Mouse (Mus musculus): ENCODE measurements at regions not wholly inside any gene's neighbourhood (a gene's known extent, or its start where the extent isn't known, plus 50 kb on each side); places are given as distances from the start of the nearest gene placed in this dataset.
A peak's percentile ranks its signal among the peaks of the same experiment; 100 is the strongest.

DNA sequence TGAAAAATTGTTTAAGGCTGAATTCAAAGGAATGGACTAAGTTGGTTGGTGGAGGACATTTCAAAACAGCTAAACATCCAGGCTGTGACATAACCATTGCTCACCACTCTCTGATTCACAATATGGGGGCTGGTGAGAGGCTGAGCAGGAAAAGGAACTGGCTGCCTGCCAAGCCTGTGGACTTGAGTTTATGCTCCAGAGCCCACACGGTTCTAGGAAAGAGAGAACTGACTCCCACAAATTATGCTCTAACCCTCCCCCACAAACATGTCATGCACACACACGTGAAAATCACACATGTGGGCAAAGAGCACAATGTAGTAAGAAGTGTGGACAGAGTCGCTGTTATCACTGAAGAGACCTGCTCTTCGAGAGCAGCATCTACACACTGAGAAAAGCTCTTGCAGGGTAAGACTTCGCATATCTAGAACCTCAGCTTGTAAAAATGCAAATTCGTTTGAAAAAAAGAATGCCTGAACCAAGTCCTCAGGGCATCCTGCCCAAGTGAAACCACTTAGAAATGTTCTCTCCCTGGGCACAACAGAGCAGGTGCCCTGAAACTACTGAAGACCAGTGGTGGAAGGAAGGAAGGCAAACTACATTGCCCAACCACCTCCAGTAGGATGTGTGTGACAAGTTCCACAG, 118.9 kb upstream of the Qrfpr start:
- H3K27ac ChIP-seq (ENCODE audit: low read depth, low read length) = no peak overlapping the region
- WGBS = 69% methylated on average over 6 of the region's 6 CpGs
- H3K4me1 ChIP-seq (ENCODE audit: control insufficient read depth, insufficient read depth, low read length) = no peaks in the 10 kb centered on the region
- no peak overlapping the region for H3K9ac ChIP-seq (ENCODE audit: low read length)
- H3K27me3 ChIP-seq (ENCODE audit: control insufficient read depth, insufficient read depth, low read length) = no peaks in the 10 kb centered on the region
- H3K4me2 ChIP-seq (ENCODE audit: low read depth) = no peak overlapping the region
- no peaks in the 10 kb centered on the region for H3K36me3 ChIP-seq (ENCODE audit: control insufficient read depth, insufficient read depth, low read length)
- no peak for ATAC-seq (ENCODE audit: insufficient read depth, low FRiP score, low TSS enrichment)
- no peaks in the 10 kb centered on the region for H3K9me3 ChIP-seq (ENCODE audit: control insufficient read depth, low read length)
- no peak overlapping the region for H3K4me3 ChIP-seq (ENCODE audit: low read depth, low read length)
- DNase-seq (ENCODE audit: low spot score) = no peak

DNA sequence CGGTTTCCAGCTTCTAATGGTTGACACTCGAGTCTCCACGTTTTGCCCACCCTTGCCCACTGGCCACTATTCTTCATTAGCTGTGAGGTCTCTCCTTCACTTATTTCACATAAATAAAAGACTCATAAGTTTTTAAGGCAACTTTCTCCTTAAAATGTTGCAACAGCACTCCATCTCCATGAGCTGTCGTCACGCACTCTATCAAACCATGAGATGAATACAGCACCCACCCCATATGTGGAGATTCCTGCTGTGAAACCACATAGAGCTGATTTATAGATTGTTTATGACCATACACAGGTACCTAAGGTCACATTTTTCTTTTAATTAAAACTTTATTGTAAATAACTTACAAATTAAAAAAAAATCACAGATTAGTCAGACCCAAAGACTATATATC, 117.5 kb upstream of the Qrfpr start:
- WGBS = 88% methylated on average over 5 of the region's 5 CpGs
- H3K27me3 ChIP-seq (ENCODE audit: control insufficient read depth, insufficient read depth, low read length) = no peaks in the 10 kb centered on the region
- H3K4me2 ChIP-seq (ENCODE audit: low read depth) = no peak overlapping the region
- no peak overlapping the region for H3K4me3 ChIP-seq (ENCODE audit: low read depth, low read length)
- H3K4me1 ChIP-seq (ENCODE audit: control insufficient read depth, insufficient read depth, low read length) = no peaks in the 10 kb centered on the region
- no peak overlapping the region for H3K9ac ChIP-seq (ENCODE audit: low read length)
- no peaks in the 10 kb centered on the region for H3K36me3 ChIP-seq (ENCODE audit: control insufficient read depth, insufficient read depth, low read length)
- H3K27ac ChIP-seq (ENCODE audit: low read depth, low read length) = no peak overlapping the region
- no peak for DNase-seq (ENCODE audit: low spot score)
- no peak for ATAC-seq (ENCODE audit: insufficient read depth, low FRiP score, low TSS enrichment)
- H3K9me3 ChIP-seq (ENCODE audit: control insufficient read depth, low read length) = no peaks in the 10 kb centered on the region

DNA sequence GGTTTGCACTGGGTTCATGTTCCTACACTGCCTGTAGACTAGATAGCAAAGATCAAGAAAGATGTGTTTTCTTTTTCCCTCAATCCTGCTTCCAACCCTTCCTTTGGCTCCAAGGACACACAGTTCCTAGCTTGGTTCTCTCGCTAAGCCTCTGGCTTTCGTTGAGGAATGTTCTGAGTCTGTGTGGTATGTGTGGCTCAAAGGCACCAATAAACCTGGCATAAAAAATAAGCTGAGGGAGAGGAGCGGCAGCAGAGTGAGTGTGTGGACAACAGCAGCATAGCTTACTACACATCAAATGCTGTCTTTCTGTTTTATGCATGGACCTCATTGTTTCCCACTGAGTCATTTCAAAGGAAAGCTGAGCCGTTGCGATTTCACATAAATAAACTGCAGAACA, 112.2 kb upstream of the Qrfpr start:
- Histone ChIP-seq H3K4me2 (ENCODE audit: low read depth) (no peak overlapping the region), H3K9me3 (ENCODE audit: control insufficient read depth, low read length) (no peaks in the 10 kb centered on the region), H3K27me3 (ENCODE audit: control insufficient read depth, insufficient read depth, low read length) (no peaks in the 10 kb centered on the region), H3K27ac (ENCODE audit: low read depth, low read length) (no peak overlapping the region), H3K9ac (ENCODE audit: low read length) (no peak overlapping the region), H3K4me3 (ENCODE audit: low read depth, low read length) (no peak overlapping the region), H3K36me3 (ENCODE audit: control insufficient read depth, insufficient read depth, low read length) (no peaks in the 10 kb centered on the region), H3K4me1 (ENCODE audit: control insufficient read depth, insufficient read depth, low read length) (no peaks in the 10 kb centered on the region)
- WGBS = 77% methylated on average over 5 of the region's 5 CpGs
- DNase-seq (ENCODE audit: low spot score) (no peak), ATAC-seq (ENCODE audit: insufficient read depth, low FRiP score, low TSS enrichment) (no peak)

DNA sequence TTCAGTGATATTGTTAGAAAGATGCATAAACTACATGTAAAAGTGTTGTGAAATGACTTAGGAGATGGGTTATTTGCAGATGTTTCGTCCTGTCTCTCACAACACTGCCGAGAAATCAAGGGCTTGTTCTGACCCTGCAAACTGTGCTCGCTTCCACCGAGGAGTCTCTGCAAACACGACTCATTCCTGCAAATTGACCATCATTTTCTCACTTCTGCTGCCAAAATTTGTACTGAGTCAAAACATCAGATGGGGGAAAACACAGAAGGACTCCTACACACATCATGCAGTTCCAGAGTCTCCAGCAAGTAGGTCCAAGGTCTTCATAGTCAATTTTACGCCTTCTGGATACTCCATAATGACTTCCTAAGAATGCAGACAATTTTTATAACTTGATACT, 109.9 kb upstream of the Qrfpr start:
- no peaks in the 10 kb centered on the region for H3K4me1 ChIP-seq (ENCODE audit: control insufficient read depth, insufficient read depth, low read length)
- H3K4me3 ChIP-seq (ENCODE audit: low read depth, low read length) = no peak overlapping the region
- H3K27ac ChIP-seq (ENCODE audit: low read depth, low read length) = no peak overlapping the region
- ATAC-seq (ENCODE audit: insufficient read depth, low FRiP score, low TSS enrichment) (no peak), DNase-seq (ENCODE audit: low spot score) (no peak)
- H3K36me3 ChIP-seq (ENCODE audit: control insufficient read depth, insufficient read depth, low read length) = no peaks in the 10 kb centered on the region
- no peak overlapping the region for H3K9ac ChIP-seq (ENCODE audit: low read length)
- WGBS = 88% methylated on average over 6 of the region's 6 CpGs
- no peak overlapping the region for H3K4me2 ChIP-seq (ENCODE audit: low read depth)
- H3K27me3 ChIP-seq (ENCODE audit: control insufficient read depth, insufficient read depth, low read length) = no peaks in the 10 kb centered on the region
- no peaks in the 10 kb centered on the region for H3K9me3 ChIP-seq (ENCODE audit: control insufficient read depth, low read length)

DNA sequence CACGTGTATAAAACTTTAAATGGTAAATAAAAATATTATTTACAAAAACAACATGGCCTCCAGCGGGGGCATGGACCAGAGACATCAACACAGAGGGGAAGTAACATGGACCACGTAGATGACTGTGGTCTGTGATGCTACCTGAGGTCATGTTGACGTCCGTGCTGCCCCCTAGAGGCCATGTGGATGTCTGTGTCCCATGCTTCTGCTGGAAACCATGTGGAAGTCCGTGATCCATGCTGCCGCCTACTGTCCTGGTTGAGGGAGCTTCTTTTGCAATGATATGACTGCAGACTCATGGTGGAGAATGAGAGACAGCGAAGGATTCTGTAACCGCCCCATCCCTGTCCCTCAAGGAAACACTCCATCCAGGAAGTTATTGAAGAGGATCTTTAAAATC, 108.5 kb upstream of the Qrfpr start:
- Histone ChIP-seq H3K27ac (ENCODE audit: low read depth, low read length) (no peak overlapping the region), H3K4me3 (ENCODE audit: low read depth, low read length) (no peak overlapping the region), H3K36me3 (ENCODE audit: control insufficient read depth, insufficient read depth, low read length) (no peaks in the 10 kb centered on the region), H3K4me2 (ENCODE audit: low read depth) (no peak overlapping the region), H3K9ac (ENCODE audit: low read length) (no peak overlapping the region), H3K4me1 (ENCODE audit: control insufficient read depth, insufficient read depth, low read length) (no peaks in the 10 kb centered on the region), H3K9me3 (ENCODE audit: control insufficient read depth, low read length) (no peaks in the 10 kb centered on the region), H3K27me3 (ENCODE audit: control insufficient read depth, insufficient read depth, low read length) (no peaks in the 10 kb centered on the region)
- 28% methylated on average over 9 of the region's 9 CpGs for WGBS
- ATAC-seq (ENCODE audit: insufficient read depth, low FRiP score, low TSS enrichment) (no peak), DNase-seq (ENCODE audit: low spot score) (peak; percentile 56)

DNA sequence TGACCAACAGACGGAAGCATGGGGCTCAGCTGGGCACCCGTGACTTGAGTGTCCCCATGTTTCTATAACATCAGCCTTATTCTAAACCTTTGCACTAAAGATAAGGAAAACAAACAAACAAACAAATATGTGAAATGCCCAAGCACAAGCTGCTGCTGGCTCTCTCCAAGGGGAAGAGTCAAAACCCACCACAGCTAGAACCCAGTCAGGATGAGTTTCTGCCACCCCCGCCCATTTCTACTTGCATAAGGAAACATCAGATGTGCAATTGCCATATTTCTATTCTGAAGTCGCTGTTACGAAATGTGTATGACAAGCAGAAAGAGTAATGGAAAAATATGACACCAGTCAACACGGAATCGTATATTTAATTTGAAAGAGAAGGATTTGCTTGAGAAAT, 107.5 kb upstream of the Qrfpr start:
- no peak overlapping the region for H3K9ac ChIP-seq (ENCODE audit: low read length)
- no peak overlapping the region for H3K4me3 ChIP-seq (ENCODE audit: low read depth, low read length)
- WGBS = 89% methylated on average over 7 of the region's 7 CpGs
- no peak overlapping the region for H3K4me2 ChIP-seq (ENCODE audit: low read depth)
- no peaks in the 10 kb centered on the region for H3K27me3 ChIP-seq (ENCODE audit: control insufficient read depth, insufficient read depth, low read length)
- no peak overlapping the region for H3K27ac ChIP-seq (ENCODE audit: low read depth, low read length)
- no peaks in the 10 kb centered on the region for H3K9me3 ChIP-seq (ENCODE audit: control insufficient read depth, low read length)
- no peaks in the 10 kb centered on the region for H3K36me3 ChIP-seq (ENCODE audit: control insufficient read depth, insufficient read depth, low read length)
- no peaks in the 10 kb centered on the region for H3K4me1 ChIP-seq (ENCODE audit: control insufficient read depth, insufficient read depth, low read length)
- no peak for ATAC-seq (ENCODE audit: insufficient read depth, low FRiP score, low TSS enrichment)
- DNase-seq (ENCODE audit: low spot score) = no peak

DNA sequence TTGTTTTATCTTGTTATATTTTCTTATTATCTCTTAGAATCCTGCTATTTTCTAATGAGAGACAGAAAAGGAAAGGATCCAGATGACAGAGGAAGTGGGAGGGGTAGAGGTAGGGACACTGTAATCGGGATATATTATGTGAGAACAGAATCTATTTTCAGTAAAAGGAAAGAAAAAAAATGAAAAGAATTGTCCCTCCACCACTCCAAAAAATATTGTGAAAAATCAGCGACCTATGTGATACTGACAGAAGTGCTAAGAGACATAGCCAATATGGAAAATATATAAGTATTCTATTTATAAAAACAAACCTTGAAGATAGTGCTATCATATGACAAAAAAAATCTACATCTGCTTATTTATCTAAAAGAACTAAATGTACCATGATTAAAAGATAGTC, 106.8 kb upstream of the Qrfpr start:
- Histone ChIP-seq H3K9ac (ENCODE audit: low read length) (no peak overlapping the region), H3K27me3 (ENCODE audit: control insufficient read depth, insufficient read depth, low read length) (no peaks in the 10 kb centered on the region), H3K4me3 (ENCODE audit: low read depth, low read length) (no peak overlapping the region), H3K4me2 (ENCODE audit: low read depth) (no peak overlapping the region), H3K27ac (ENCODE audit: low read depth, low read length) (no peak overlapping the region), H3K36me3 (ENCODE audit: control insufficient read depth, insufficient read depth, low read length) (no peaks in the 10 kb centered on the region), H3K9me3 (ENCODE audit: control insufficient read depth, low read length) (no peaks in the 10 kb centered on the region), H3K4me1 (ENCODE audit: control insufficient read depth, insufficient read depth, low read length) (no peaks in the 10 kb centered on the region)
- DNase-seq (ENCODE audit: low spot score) (no peak), ATAC-seq (ENCODE audit: insufficient read depth, low FRiP score, low TSS enrichment) (no peak)
- 81% methylated on average over 2 of the region's 2 CpGs for WGBS

DNA sequence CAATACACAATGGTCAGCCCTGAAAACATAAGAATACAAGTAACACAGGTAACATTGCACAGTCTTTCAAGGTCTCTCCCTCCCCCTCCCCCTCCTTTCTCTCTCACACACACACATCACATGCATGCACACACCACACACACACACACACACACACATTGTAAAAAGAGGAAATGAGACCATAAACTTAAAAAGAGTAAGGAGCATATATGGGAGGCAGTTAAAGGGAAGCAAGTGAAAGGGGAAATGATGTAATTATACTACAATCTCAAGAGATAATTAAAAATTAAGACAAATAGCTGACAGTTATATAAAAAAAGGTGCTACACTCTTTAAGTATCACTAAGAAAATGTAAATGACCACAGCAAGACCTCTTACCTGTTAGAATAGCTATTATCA, 96.5 kb upstream of the Qrfpr start:
- H3K9ac ChIP-seq (ENCODE audit: low read length) = no peak overlapping the region
- ATAC-seq (ENCODE audit: insufficient read depth, low FRiP score, low TSS enrichment) = no peak

DNA sequence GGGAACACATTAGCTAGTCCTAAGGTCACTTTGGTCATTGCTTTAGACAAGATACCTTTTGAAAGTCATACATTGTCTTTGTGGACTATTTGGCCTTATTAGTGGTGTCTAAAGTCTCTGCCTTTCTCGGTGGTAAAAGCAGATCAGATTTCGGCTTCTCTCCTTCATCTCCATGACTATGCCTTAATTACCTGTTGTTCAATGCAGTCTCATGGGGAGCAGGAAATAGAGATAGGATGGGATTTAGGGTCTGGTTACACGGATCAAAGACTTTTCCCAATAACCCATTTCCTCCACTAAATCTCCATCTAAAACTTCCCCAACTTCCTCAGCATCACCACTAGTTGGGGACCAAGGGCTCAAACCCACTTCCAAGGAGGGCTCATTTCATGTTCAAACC, 89.2 kb upstream of the Qrfpr start:
- Histone ChIP-seq H3K27me3 (ENCODE audit: control insufficient read depth, insufficient read depth, low read length) (no peaks in the 10 kb centered on the region), H3K9ac (ENCODE audit: low read length) (no peak overlapping the region), H3K36me3 (ENCODE audit: control insufficient read depth, insufficient read depth, low read length) (no peaks in the 10 kb centered on the region), H3K4me3 (ENCODE audit: low read depth, low read length) (no peak overlapping the region), H3K4me1 (ENCODE audit: control insufficient read depth, insufficient read depth, low read length) (no peaks in the 10 kb centered on the region), H3K4me2 (ENCODE audit: low read depth) (no peak overlapping the region), H3K9me3 (ENCODE audit: control insufficient read depth, low read length) (no peaks in the 10 kb centered on the region), H3K27ac (ENCODE audit: low read depth, low read length) (no peak overlapping the region)
- DNase-seq (ENCODE audit: low spot score) (no peak), ATAC-seq (ENCODE audit: insufficient read depth, low FRiP score, low TSS enrichment) (no peak)
- WGBS = 2% methylated on average over 3 of the region's 3 CpGs

More for the DNA sequence above, 96.5 kb upstream of the Qrfpr start:
- Histone ChIP-seq H3K4me1 (ENCODE audit: control insufficient read depth, insufficient read depth, low read length) (no peaks in the 10 kb centered on the region), H3K9me3 (ENCODE audit: control insufficient read depth, low read length) (no peaks in the 10 kb centered on the region), H3K27me3 (ENCODE audit: control insufficient read depth, insufficient read depth, low read length) (no peaks in the 10 kb centered on the region), H3K36me3 (ENCODE audit: control insufficient read depth, insufficient read depth, low read length) (no peaks in the 10 kb centered on the region), H3K4me2 (ENCODE audit: low read depth) (no peak overlapping the region), H3K27ac (ENCODE audit: low read depth, low read length) (no peak overlapping the region), H3K4me3 (ENCODE audit: low read depth, low read length) (no peak overlapping the region)
- no peak for DNase-seq (ENCODE audit: low spot score)
